Mouse (Mus musculus): ENCODE measurements at regions not wholly inside any gene's neighbourhood (a gene's known extent, or its start where the extent isn't known, plus 50 kb on each side); places are given as distances from the start of the nearest gene placed in this dataset.

DNA sequence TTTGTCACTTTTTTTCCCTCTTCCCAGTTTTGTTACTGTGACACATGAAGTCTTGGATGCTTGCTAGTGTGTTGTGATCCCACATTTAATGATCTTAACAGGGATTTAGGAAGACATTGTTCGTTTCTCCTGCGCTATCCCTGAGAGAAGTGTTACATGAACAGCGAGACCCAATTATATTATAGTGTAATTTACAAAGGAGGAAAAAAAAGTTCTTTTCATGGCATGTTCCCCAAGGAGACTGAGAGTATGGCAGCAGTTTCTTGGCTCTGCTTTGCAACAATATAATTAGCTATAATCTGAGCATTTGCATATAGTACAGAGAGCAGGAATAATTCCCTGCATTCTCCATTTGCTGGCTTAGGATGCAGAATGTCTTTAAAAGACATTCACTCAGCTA, 168.6 kb downstream of the Insc start:
- DNase-seq = no peak

DNA sequence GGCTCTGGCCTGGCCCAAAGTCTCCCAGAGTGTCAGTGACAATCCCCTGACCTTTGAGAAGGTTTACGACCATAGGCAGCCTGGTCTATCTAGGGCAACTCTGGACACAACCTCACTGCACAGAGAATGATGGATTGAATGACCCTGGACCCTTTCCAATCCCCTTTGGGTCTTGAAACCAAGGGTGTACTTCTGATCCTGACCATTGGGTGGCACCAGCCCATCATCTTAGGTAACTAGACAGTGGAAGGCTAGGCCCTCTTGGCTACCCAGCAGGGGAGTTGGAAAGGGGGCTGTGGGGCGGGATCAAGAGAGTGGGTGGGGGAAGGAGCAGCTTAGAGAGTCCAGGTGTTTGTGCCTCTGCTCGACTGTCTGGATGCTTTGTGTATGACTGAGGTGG, 178.7 kb downstream of the Insc start:
- peak; percentile 79 to 81 for DNase-seq

DNA sequence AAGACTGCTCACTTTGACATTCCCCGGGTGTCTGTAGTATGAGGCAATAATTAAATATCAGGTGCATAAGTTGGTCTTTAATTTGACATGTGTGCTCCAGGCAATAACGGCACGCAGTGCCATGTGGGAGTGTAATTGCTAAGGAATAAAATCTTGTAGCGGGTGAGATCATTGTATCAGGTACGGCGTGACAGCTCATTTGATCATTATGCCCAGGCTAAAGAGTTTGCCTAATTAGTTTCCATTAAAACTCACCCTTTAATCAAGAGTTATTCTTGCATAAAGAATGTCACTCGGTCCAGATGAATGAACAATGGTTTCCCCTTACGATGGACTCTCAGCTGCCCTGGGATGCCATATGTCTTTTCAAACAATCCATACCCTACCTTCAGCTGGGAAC, 190.4 kb downstream of the Insc start:
- DNase-seq = no peak

DNA sequence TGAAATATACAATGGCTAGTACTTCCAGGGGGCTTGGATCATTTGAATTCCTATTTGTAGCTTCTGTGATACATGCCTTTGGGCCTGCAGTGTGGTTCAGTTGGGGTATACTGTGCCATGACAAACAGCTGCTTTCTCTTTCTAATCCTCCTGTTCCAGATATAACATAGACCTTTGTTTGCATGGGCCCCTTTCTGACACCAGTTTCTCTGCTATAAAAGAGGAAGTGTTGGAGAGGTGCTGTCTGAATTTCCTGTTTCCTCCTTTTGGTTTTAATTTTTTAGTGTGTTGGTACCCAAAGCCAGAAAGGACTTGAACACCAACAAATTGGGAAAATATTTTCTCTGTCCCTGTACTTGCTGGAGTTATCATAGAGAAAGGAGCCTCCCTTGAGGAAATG, 207.3 kb downstream of the Insc start:
- DNase-seq = peak; percentile 19 to 20

DNA sequence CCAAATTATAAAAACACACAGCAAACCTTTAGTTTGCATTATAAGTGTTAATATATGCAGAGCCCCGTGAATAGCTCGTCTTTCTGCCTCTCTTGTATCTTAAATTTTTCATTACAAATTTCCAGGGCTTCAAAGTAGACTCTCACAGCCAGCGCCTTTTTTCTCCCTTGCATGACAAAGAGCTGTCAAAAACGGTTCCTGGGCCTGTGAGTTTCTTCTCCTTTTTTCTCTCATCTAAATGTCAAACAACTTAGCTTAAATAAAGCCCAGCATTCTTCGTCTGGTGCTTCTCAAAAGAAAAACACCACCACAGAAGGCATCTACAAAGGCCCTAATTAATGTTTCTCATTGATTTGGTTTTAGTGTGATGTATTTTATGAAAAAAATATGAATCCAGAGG, 219.7 kb downstream of the Insc start:
- no peak for DNase-seq

DNA sequence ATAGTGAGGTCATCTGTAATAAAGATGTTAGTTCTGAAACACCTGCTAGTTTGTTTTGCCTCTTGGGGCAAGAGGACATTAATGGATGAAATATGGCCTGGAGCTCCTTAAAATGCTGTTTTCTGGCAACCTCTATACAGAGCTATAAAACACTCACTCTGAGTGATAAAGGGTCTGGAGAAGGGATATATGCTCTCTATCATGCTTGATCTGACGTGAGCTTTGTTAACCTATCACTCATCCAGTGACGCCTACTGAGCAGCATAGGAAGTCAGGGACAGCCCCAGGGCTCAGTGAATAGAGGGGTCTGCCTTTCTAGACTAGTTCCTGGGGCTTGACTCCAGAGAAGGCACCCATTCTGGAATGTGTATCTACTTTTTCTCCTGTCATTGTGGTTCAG, 222.4 kb downstream of the Insc start:
- no peak for DNase-seq

DNA sequence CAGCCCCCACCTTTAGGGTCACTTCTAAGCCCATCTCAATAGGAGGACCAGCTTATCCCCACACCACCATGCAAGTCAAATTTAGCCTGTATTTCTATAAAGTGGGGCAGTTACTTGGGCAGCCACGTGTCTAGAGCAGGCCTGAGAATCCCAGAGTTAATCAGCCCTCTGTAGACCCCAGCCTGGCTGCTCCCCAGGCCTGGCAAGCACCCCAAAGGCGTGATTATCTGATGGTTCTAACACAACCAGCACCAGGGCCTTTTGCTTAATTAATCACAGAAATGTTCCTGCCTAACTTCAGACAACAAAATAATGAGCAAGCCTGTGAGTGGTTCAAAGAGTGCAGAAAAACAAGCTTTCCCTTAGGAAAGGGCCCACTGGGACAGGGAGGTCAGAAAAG, 243.0 kb downstream of the Insc start:
- DNase-seq = no peak

DNA sequence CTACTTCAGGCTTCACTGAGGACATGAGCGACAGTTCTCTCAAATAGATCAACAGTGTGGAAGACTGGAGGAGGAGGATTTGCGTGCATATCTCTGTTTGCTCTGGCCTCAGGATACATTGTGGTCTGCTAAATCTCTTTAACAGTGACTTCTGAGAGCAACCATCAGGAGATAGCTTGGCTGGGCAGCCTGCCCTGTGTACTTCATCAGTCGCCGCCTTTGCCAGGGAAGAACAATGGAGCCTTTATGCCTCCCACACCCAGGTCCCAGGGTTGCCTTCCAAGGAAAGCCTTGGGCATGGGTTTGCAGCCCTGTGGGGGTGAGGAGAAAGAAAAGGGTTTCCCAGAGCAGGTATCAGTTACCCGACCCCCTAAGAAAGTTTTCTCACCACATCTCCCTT, 247.8 kb downstream of the Insc start:
- no peak for DNase-seq

DNA sequence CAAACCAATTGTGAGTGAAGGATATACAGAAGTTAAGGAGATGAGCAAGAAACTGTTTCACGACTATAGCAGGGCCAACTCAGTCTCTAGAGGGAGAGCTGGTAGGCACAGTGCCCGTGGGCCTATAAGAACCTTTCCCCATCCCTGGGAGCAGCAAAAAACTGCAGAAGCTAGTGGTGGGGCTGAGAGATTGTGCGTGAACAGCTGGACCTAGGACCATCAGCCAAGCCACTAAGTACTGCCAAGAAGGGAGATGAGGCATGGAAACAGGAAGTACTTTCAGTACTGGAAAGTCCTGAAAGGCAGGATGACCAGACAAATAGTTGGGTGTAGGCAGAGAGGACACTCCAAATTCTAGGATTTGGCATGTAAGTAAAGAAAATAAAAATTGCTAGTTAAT, 248.9 kb downstream of the Insc start:
- no peak for DNase-seq

DNA sequence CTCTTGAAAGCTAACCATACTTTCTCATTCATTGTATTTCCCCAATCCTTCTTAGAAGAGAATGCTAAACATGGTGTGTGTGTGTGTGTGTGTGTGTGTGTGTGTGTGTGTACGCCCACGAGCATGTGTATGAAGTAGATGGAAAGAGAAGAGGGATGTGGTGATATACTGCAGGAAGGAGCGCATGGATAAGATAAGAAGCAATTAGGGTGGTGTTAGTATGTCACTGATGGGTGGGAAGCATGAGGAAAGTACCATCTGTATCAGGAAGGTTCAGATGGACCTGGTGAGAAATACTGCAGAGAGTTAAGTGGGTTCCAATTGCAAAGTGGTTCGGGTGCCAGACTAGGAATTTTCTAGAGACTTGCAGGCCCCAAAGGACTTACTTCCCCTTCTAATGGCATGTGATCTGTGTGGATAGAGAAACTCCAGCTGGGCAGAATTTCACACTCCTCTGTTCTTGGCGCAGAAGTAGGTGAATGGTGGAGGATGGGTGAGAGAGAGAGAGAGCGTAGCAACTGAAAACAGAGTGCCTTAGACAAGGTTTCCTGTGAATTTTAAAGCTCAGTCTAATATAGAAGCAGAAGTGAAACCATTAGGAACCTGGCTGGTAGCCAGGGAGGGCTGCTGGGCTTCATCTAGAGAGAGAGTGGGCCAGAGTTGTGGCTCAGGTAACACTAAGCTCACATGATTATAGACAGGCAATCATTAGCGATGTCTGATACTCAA, 257.5 kb downstream of the Insc start:
- DNase-seq = peak; percentile 77 to 81

DNA sequence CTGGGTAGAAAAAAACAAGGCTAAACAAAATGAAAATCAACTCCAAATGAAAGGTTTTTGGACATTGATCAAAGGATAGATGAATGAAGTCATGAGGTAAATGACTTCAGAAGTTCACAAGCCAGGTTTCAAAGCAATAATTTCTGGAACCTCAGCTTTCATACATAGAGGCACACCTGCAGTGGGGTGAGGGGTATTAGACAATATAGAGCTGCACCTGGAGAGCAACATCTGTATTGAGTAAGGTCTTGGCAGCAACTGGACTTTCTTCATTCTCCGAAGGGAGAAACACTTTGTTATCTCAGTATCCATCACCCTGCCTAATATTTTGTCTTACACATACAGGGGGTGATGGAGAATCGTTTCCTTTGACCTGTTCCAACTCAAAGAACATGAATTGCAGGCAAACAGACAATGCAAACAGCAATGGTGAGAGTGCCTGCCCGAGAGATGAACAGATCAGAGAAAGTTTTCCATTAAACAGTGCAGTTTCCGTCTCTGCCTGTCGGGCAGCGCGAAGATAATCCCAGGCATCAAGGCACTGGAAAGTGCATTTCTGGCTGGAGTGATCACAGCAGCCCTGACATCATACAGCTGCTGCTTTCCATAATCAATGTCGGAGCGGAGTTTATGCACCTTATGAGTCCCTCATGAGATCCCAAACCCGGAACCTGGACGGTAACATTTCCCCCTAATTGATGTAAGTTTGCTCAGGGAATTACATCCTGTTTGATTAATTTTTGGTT, 270.9 kb downstream of the Insc start:
- DNase-seq = no peak

DNA sequence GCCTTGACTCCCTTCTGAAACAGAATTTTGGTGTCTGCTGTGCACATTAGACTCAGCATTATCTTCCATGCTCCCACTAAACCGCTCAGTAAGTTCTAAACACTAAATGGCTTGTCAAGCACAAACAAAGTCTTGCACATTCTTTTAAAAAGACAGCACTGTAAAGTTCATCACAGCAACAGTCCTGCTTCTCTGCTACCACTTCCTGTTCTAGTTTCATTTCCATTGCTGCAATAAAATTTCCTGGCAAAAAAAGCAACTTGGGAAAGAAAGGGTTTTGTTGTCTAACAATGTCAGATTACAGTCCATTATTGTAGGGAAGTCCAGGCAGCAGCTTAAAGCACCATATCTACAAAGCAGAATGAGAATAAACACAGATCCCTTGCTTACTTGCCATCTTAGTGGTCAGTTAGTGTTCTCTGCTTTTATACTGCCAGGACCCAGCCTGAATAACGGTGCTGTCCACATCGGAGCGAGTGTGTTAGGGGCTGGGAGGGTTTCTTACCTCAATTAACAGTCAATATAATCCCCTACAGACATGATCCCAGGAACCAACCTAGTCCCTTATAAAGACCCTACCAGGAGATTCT, 276.0 kb downstream of the Insc start:
- DNase-seq = no peak

DNA sequence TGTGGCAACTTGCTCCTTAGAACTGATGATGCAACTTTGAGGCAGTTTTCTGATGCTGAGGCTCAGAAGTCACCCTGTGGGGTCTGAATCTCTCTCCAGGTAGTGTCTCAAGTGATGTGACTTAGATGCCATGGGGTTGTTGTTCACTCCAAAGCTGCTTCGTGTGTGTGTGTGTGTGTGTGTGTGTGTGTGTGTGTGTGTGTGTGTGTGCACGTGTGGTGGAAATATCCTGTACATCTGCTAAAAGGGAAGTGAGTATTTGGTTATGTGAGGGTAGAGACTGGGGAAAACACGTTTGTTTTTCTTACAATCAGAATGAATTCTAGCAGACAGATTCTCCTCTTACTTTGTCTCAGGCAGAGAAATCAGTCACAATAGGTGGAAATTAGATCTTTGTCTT, 276.5 kb downstream of the Insc start:
- DNase-seq = peak; percentile 65

DNA sequence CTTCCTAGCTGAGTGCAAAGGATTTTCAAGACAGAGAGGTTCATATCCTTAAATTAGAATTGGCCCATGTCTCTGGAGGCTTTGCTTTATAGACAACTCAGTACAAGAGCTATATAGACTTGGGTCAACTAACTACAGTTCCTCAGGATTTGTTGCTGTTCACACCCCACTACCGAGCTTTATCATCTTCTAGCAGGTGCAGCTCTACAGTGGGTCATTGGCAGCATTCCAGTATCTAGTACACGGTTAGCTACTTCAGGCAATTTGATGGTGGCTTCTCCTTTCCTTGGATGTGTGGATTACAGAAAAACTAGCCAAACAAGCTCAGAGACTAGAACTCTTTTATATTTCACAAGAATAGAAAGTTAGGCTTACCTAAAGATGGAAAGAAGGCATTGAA, 282.3 kb downstream of the Insc start:
- no peak for DNase-seq

DNA sequence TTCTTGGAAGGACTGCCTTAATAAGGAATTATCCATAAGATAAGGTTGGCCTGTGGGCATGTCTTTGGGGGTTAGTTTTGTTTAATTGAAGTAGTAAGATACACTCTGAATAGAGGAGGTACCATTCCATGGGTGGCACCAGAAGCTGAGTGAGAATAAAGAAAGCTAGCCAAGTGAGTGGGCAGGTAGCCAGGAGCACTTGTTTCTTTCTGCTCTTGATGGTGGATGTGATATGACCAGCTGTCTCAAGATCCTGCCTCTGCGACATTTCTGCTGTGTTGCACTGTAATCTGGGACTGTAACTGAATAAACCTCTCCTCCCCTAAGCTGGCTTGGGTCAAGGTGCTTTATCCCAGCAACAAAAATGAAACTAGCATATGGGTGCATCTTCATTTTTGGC, 284.2 kb downstream of the Insc start:
- DNase-seq = no peak

DNA sequence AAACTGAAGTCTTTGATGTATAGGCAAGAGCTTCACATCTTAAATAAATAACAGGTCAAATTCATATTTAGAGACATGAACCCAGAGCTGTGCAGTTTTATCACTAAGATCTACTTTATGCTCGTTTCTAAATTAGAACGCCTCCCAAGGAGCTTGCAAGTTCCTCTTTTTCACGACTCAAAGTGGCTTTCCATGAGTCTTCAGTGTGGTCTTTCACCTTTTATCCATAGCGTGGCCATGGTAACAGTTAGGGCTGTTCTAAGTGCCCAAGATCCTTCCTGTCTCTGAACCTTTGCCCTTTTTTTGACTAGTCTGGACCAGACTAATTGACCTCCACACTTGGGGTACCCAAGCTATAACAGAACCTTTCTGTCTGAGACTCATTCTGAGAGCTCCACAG, 290.5 kb downstream of the Insc start:
- DNase-seq = no peak

DNA sequence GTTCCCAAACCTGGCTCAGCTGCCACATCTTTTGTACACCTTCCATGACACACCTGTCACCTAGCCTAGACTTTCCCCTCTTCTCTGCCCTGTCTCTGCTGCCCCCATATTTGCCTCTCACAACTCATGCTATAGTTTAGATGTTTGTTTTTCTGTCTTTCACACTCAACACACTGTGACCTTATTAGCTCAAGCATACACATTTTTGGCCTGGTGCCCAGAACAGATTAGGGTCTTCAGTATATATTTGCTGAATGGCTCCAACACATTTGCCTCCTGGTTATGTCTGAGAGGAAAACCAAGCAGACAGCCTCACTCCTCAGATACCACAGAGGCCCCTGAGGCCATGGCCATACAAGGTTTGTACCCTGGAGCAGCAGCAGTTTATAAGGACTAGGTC, 312.0 kb downstream of the Insc start:
- no peak for DNase-seq

DNA sequence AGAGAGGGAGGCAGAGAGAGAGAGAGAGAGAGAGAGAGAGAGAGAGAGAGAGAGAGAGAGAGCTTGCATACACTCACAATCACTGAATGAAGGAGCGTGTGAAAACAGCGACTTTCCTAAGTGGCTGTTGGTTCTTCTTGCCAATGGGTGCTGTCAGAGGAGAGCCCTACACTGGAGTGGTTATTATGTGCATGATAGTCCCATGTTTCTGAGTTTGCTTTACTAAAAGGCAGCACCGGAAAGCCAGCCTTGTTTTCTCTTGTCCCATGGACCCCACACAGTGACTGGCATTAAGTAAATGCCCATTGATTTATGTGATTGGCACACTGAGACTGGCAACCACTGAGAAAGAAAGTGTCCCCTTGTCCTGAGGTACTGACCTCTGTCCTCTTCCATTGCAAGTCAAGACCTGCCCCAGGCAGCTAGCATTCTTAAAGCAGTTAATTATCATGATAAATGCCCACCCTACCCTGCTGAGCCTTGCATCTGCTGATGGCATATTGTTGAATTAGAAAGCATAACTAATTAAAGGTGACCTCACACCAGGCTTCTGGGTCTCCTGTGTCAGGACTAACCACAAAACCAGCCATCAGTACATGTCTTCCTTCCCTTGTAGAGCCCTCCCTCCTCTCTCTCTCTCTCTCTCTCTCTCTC, 313.6 kb downstream of the Insc start:
- DNase-seq = no peak

DNA sequence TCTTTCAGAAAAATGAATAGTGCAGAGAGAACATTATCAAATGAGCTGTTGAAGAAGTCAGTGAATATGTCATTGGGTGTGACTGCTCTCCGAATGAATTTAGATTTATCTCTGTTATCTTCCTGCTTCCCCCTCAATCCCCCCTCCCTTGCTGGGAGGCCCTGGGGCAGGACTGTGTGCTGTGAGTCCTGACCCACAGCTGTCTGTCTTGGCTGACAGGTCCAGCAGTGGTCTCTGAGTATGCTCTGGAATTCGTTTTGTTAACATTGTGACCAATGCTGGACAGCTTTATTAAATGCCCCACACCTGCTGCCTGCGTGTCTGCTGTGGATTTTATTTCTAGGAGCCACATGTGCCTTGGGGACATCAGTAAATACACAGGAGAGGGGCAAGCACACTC, 314.2 kb downstream of the Insc start:
- DNase-seq = no peak

DNA sequence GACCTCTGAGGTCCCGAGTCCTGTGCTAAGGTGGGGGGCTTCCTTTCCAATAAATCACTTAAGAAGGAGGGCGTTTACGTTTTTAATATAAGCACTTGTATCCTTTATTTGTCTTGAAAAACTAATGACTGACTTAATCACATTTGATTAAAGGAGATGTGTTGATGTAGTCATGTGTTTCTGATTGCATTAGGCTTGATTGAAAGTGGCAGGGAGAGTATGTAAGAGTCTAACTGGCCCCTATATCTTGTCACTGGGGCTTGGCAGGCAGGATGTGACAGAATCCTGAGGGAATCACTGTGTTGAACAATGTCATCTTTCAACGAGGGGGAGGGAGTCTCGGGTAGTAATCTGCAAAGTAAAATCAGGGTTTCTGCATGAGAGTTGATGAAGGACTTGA, 316.7 kb downstream of the Insc start:
- DNase-seq = no peak

DNA sequence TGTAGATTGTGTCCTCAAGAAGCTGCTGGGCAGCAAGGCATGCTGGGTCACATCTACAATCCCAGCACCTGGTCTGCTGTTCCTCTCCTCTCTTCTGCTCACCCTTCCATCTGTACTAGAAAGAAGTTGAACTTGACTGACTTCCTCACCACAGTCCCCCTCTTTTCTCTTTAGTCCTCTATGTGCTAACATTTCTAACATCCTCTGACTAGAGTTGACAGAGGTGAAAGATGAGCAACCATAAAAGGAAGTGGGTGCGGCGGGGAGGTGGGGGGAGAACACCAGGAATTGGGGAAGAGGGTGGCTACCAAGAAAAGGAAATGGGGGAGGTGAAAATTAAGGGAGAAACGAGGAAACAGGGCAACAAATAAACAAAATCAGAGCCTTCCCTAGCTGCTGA, 319.3 kb downstream of the Insc start:
- no peak for DNase-seq

DNA sequence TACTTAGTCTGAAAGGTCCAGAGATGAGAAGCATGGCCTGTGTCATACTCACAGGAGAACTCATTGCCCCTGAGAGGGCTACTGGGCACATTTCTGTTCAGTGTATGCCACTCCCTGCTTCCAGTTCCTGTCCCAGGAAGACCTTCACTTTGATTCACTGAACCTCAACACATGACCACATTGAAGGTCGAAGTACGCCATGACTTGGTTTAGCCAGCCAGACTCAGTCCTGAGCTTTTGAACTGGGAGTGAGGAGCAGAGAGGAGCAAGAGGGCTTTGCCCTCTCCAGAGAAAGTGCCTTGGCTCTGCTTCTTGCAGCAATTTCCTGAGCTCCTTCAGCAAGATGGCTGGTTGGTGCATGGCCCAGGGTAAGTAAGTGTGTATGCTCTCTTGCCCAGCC, 324.1 kb downstream of the Insc start:
- DNase-seq = no peak

DNA sequence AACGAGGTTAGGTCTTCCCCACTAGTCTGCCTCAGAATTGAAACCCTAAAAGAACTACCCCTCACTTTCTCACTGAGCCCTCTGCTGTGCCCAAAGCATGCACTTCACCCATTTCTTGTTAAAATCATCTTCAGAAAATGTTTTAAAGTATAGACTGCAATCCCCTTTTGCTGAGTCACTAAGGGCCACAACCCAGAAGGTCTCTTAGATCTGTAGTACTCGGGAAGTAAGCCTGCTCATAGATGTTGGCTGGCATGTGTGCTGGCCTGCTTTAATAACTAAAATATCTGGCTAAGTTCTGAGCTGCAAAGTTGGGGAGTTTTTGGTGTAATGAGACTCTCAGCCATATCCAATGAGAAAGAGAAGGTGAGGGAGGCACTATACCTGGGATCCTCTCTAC, 329.9 kb downstream of the Insc start:
- no peak for DNase-seq

DNA sequence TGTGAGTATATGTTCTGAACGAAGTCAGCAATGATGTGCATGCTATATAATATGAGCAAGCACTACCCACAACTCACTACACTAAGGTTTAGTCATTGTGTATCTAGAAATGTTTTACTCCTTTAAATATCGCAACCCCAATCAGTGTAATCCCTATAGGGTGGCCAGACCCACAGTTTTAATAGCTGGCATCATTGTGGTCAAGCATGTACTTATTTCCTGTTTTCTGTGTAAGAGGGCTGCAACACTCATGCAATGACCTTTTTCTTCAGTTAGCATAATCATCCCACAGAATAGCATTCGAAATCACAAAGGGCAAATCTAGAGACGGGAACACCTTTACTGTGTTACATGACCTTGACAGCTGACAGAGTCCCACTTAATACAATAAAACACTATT, 333.3 kb downstream of the Insc start:
- no peak for DNase-seq
